21 mouse cellular contexts compared by ENCODE assay signal in genomic region chr12:12498621-12499020, GRCm38 (mm10).
"Had no signal": no experiment of that assay in that cellular context is flagged by ENCODE, and none has a peak within 500 bp of the region (broad histone marks: within the 10 kb centered on the region; RNA-seq: fewer than 3 reads in every experiment).

No protein-coding gene starts in this region.

- H3K4me2 ChIP-seq: limb, embryonic 13.5 days; neural tube, embryonic 12.5 days; neural tube, embryonic 15.5 days; stomach, embryonic 15.5 days had no signal

- H3K9ac ChIP-seq: limb, embryonic 13.5 days; liver, embryonic 14.5 days; neural tube, embryonic 12.5 days; neural tube, embryonic 15.5 days; stomach, embryonic 15.5 days had no signal

- H3K4me1 ChIP-seq: limb, embryonic 13.5 days; neural tube, embryonic 12.5 days; neural tube, embryonic 15.5 days; stomach, embryonic 15.5 days had no signal

- H3K4me3 ChIP-seq: limb, embryonic 13.5 days; midbrain, embryonic 10.5 days; neural tube, embryonic 12.5 days; neural tube, embryonic 15.5 days; stomach, embryonic 15.5 days had no signal

- H3K27me3 ChIP-seq: limb, embryonic 13.5 days; neural tube, embryonic 12.5 days; neural tube, embryonic 15.5 days; stomach, embryonic 15.5 days had no signal

- ATAC-seq: inflammation-experienced regulatory T-cells, adult 6 months; intestine, embryonic 16.5 days had no signal

- DNase-seq: kidney, adult 18-20 months; kidney, adult 9 months; kidney, postnatal 14 days; kidney, postnatal 4 days; left cerebral cortex, postnatal 4 days; lung, adult 2 months; lung, postnatal 14 days; lung, postnatal 4 days; midbrain, embryonic 14.5 days; right cerebral cortex, adult 18-20 months; right cerebral cortex, postnatal 14 days; right cerebral cortex, postnatal 4 days; thymus, postnatal 25 days had no signal

- H3K27ac ChIP-seq: limb, embryonic 13.5 days; midbrain, embryonic 10.5 days; neural tube, embryonic 12.5 days; neural tube, embryonic 15.5 days; stomach, embryonic 15.5 days had no signal

- H3K9me3 ChIP-seq: limb, embryonic 13.5 days; midbrain, embryonic 10.5 days; neural tube, embryonic 12.5 days; neural tube, embryonic 15.5 days; stomach, embryonic 15.5 days had no signal

- H3K36me3 ChIP-seq: limb, embryonic 13.5 days; midbrain, embryonic 10.5 days; neural tube, embryonic 12.5 days; neural tube, embryonic 15.5 days; stomach, embryonic 15.5 days had no signal
